Mouse (Mus musculus) monocyte, adult 5-6 weeks (primary cell): ENCODE data around the gene Nckap1. TPM values are rescaled to one million over a fixed set of nuclear protein-coding genes. Genes with fewer than 3 reads are reported as not detected.

Source experiments
- ATAC-seq: fragments of 153-309, 156-312 bp; replicated peaks from 2 replicates; pipeline ENCODE4 v1.8.0; 2017; ENCODE audit warnings: mild to moderate bottlenecking; ENCODE audit not compliant: low TSS enrichment, insufficient number of reproducible peaks, severe bottlenecking, poor library complexity, low FRiP score
- total RNA-seq: library from RNA; stranded (forward); fragments of 200-1000, 200-491, 200-594 nt; gene quantifications from 3 replicates; pipeline ENCODE4 v1.2.3, GENCODE M21; 2017

Gene Nckap1
- total RNA-seq, 1 experiment from 2014 or later = 5.4 TPM

DNA sequence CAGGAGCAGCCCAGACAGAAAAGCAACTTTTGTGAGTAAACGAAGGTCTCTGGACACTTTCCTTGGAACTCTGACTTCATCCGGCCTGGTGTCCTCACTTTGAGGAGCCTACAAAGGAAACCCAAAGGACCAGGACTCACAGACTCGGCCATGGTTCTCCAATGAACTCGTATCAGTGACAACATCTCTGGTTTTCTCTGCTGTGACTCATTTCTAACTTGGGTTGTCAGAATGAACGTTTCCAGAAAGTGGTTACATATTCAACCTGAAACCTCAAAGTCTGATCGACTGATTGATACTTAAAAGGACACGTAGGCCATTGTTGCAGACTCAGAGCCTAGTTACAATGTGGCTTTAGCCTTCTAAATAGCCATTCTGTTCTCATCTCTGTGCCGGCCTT is 119.4 kb downstream of the Nckap1 start:
- ATAC-seq = no peak

Other genes starting within 250 kb of the Nckap1 start
- not detected in 3 replicates for gene Frzb, start 133.8 kb downstream of the Nckap1 start, total RNA-seq
- gene Dusp19, start 35.7 kb upstream of the Nckap1 start, total RNA-seq = 0.95 to 8.0 TPM (median 4.7 TPM) in 3 replicates
- 17.7 to 27.2 TPM (median 21.5 TPM) in 3 replicates for gene Nup35, start 35.9 kb upstream of the Nckap1 start, total RNA-seq